Mouse (Mus musculus): ENCODE measurements around the gene Gpx3.
"Not testable (repeated sequence)": the region's sequence is repeated elsewhere in the genome, so short reads cannot be mapped to it uniquely, and the experiment has no call there.

DNA sequence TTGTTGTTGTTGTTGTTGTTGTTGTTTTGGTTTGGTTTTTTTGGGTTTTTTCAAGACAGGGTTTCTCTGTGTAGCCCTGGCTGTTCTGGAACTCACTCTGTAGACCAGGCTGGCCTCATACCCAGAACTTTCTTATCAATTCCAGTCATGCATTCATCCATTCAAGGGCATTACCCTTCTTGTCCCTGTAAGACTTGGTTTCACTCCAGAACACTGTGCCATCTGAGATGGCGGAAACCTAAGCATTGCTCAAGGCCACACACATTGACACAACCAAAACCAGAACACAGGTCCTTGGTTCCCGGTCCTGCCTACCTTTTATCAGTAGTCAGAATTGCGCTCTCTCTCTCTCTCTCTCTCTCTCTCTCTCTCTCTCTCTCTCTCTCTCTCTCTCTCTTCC is 55.5 kb downstream of the Gpx3 start:
- TF ChIP-seq CTCF, POLR2A (IDR thresholded peaks at IDR 0.05; ENCODE audit: extremely low read depth, insufficient read depth, low read length): not testable (repeated sequence)
